Mouse (Mus musculus): Measurements from ENCODE around the gene Sec14l5.
A peak's percentile ranks its signal among the peaks of the same experiment; 100 is the strongest.

Gene Sec14l5

GRCm38 (mm10) chr16:5147037-5147385 lies at the start of gene Sec14l5:
Sec14l5 (plus strand) TSS chr16:5147109.
- DNase-seq = no peak

GRCm38 (mm10) chr16:5101000-5101399 lies 45.9 kb upstream of the Sec14l5 start:
- no peak for DNase-seq

GRCm38 (mm10) chr16:5109877-5110276 lies 37.0 kb upstream of the Sec14l5 start:
- no peak for DNase-seq

- no peak for DNase-seq
Observed at GRCm38 (mm10) chr16:5111021-5111420, 35.9 kb upstream of the Sec14l5 start.

- no peak for DNase-seq
Observed at GRCm38 (mm10) chr16:5113002-5113550, 33.8 kb upstream of the Sec14l5 start.

GRCm38 (mm10) chr16:5113582-5113981 lies 33.3 kb upstream of the Sec14l5 start:
- no peak for DNase-seq

GRCm38 (mm10) chr16:5119385-5119784 lies 27.5 kb upstream of the Sec14l5 start:
- no peak for DNase-seq

- DNase-seq = no peak
Observed at GRCm38 (mm10) chr16:5119845-5120244, 27.1 kb upstream of the Sec14l5 start.

- DNase-seq = no peak
Observed at GRCm38 (mm10) chr16:5123476-5123875, 23.4 kb upstream of the Sec14l5 start.

- no peak for DNase-seq
Observed at GRCm38 (mm10) chr16:5130196-5130595, 16.7 kb upstream of the Sec14l5 start.

GRCm38 (mm10) chr16:5130766-5131165 lies 16.1 kb upstream of the Sec14l5 start:
- no peak for DNase-seq

- DNase-seq = no peak
Observed at GRCm38 (mm10) chr16:5131251-5131922, 15.5 kb upstream of the Sec14l5 start.

- no peak for DNase-seq
Observed at GRCm38 (mm10) chr16:5132401-5132801, 14.5 kb upstream of the Sec14l5 start, which contains the start of gene Ppl. Ppl (minus strand) TSS chr16:5132421.

GRCm38 (mm10) chr16:5134623-5135330 lies 12.1 kb upstream of the Sec14l5 start:
- DNase-seq = no peak

- no peak for DNase-seq
Observed at GRCm38 (mm10) chr16:5135551-5136261, 11.2 kb upstream of the Sec14l5 start.

GRCm38 (mm10) chr16:5136505-5136904 lies 10.4 kb upstream of the Sec14l5 start:
- no peak for DNase-seq

- DNase-seq = no peak
Observed at GRCm38 (mm10) chr16:5137006-5137540, 9.8 kb upstream of the Sec14l5 start.

- no peak for DNase-seq
Observed at GRCm38 (mm10) chr16:5139741-5140140, 7.2 kb upstream of the Sec14l5 start.

GRCm38 (mm10) chr16:5145570-5145969 lies 1.3 kb upstream of the Sec14l5 start:
- peak; percentile 61 for DNase-seq

- peak; percentile 8 for DNase-seq
Observed at GRCm38 (mm10) chr16:5146367-5147036, 407 bp upstream of the Sec14l5 start.

GRCm38 (mm10) chr16:5150544-5150943 lies 3.6 kb downstream of the Sec14l5 start:
- no peak for DNase-seq

- no peak for DNase-seq
Observed at GRCm38 (mm10) chr16:5153299-5154026, 6.6 kb downstream of the Sec14l5 start.

Measured in thymus, postnatal 25 days (tissue).